Mouse (Mus musculus): ENCODE results near the gene Arf4.

GRCm38 (mm10) chr14:26690727-26691126 is 52.9 kb downstream of the Arf4 start:
- TF ChIP-seq POLR2A (IDR thresholded peaks at IDR 0.05; ENCODE audit: insufficient read length, low read depth): no peak
- TF ChIP-seq USF1 (IDR thresholded peaks at IDR 0.05; ENCODE audit: low read depth): no peak
- no peak for TF ChIP-seq MAX (IDR thresholded peaks at IDR 0.05; ENCODE audit: low read depth)

Data from myocyte (in vitro differentiated cells).